Comparison of ENCODE assay signal across 8 mouse cellular contexts in the genomic region with DNA sequence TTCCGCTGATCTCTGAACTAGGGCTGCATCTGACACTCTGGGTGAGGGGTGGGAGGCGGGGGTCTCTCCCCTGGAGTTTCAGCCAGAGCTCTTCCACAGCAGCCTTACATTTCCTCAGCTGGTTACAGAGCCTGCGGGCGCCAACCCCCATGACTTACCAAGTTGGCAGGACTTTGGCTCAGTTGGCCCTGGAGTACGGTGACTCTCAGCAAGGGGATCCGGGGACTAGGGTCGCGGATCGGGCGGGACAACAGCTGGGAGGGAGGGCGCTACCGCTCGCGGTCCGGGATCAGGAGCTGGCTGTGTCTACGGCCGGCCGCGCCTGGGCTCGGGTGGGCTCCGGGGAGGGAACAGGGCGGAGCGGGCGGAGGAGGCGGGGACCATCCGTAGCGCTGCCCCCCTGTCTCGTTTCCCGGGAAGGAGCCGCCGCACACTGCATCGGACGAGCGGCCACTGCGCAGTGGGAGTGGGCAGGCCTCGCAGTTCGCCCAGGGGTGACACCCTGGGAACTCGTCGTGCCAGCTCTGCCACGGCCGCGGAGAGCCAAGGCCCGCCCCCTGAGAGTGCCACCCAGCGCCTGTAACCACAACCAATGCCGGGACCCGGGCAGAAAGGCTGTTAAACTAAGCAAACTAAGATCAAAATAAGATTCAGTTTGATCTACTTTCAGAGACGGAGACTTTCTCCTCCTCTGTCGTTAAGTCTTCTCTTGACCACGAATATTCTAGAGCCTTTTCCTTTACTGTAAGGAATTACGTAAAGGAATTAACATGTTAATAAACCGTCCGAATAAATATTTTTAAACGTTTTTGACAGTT. TPM values are rescaled to one million over a fixed set of nuclear protein-coding genes. Genes with fewer than 3 reads are reported as not detected.
DNase-seq lines count a peak whose midpoint lies in the region; ATAC-seq and TF ChIP-seq lines count a peak whose summit lies in the region.

A gene (minus strand): TSS at position 502 of the 818 bp plus-strand sequence.

- no peak for TF ChIP-seq EP300 in stomach, postnatal 0 days (optimal IDR thresholded peaks at IDR 0.05)

- DNase-seq in CD4-positive, CD25-positive, alpha-beta regulatory T cell, adult 2 months (ENCODE audit: low read depth, low spot score), result peak; percentile 83
- DNase-seq in forebrain, embryonic 14.5 days (ENCODE audit: low spot score), result peak; percentile 53
- DNase-seq in heart, postnatal 10 days, result peak; percentile 85 to 89
- peak; percentile 85 to 90 for DNase-seq in kidney, postnatal 4 days
- peak; percentile 84 for DNase-seq in stomach, postnatal 0 days (ENCODE audit: low spot score)

- peak within 1 kb of the TSS; percentile 66 for H3K9ac ChIP-seq in forebrain, embryonic 14.5 days (ENCODE audit: low read length)
- H3K9ac ChIP-seq in liver, embryonic 16.5 days (ENCODE audit: low read depth, low read length), result peak within 1 kb of the TSS; percentile 56
- peak within 1 kb of the TSS; percentile 57 for H3K9ac ChIP-seq in neural tube, embryonic 12.5 days
- peak within 1 kb of the TSS; percentile 83 for H3K9ac ChIP-seq in stomach, postnatal 0 days (ENCODE audit: low read length)

- 2% methylated on average over 52 of the region's 53 CpGs for WGBS in forebrain, embryonic 14.5 days
- WGBS in liver, embryonic 16.5 days (ENCODE audit: insufficient replicate concordance), result 3% methylated on average over 53 of the region's 53 CpGs
- 2% methylated on average over 52 of the region's 53 CpGs for WGBS in neural tube, embryonic 12.5 days
- 1% methylated on average over 49 of the region's 53 CpGs for WGBS in stomach, postnatal 0 days

- peaks cover 11% of the 10 kb centered on the region; the same call in 1 of the 2 replicates for H3K27me3 ChIP-seq in forebrain, embryonic 14.5 days (replicated peaks; ENCODE audit: control insufficient read depth, insufficient read depth, low read length)
- peaks cover 14% of the 10 kb centered on the region for H3K27me3 ChIP-seq in liver, embryonic 16.5 days (ENCODE audit: control insufficient read depth, insufficient read depth, low read depth, low read length)
- H3K27me3 ChIP-seq in neural tube, embryonic 12.5 days (replicated peaks), result peaks cover 17% of the 10 kb centered on the region
- no peaks in the 10 kb centered on the region for H3K27me3 ChIP-seq in stomach, postnatal 0 days (ENCODE audit: control insufficient read depth, insufficient read depth, low read length)

- H3K4me1 ChIP-seq in forebrain, embryonic 14.5 days (ENCODE audit: control insufficient read depth, insufficient read depth, low read length), result peaks cover 4% of the 10 kb centered on the region
- no peaks in the 10 kb centered on the region; the same call in 1 of the 2 replicates for H3K4me1 ChIP-seq in liver, embryonic 16.5 days (ENCODE audit: control insufficient read depth, low read depth, low read length)
- peaks cover 6% of the 10 kb centered on the region; the same call in 1 of the 2 replicates for H3K4me1 ChIP-seq in neural tube, embryonic 12.5 days
- no peaks in the 10 kb centered on the region for H3K4me1 ChIP-seq in stomach, postnatal 0 days (replicated peaks; ENCODE audit: control insufficient read depth, insufficient read depth)

- H3K27ac ChIP-seq in forebrain, embryonic 14.5 days (ENCODE audit: low read depth, low read length), result no peak within 1 kb of the TSS
- H3K27ac ChIP-seq in liver, embryonic 16.5 days (ENCODE audit: low read length), result peak within 1 kb of the TSS; percentile 37; the same call in 1 of the 2 replicates
- H3K27ac ChIP-seq in neural tube, embryonic 12.5 days, result no peak within 1 kb of the TSS
- H3K27ac ChIP-seq in stomach, postnatal 0 days (replicated peaks), result peak within 1 kb of the TSS; percentile 92

- H3K36me3 ChIP-seq in forebrain, embryonic 14.5 days (ENCODE audit: control insufficient read depth, insufficient read depth, low read length), result no peaks in the 10 kb centered on the region
- H3K36me3 ChIP-seq in liver, embryonic 16.5 days (ENCODE audit: control insufficient read depth, insufficient read depth), result no peaks in the 10 kb centered on the region
- no peaks in the 10 kb centered on the region for H3K36me3 ChIP-seq in neural tube, embryonic 12.5 days
- H3K36me3 ChIP-seq in stomach, postnatal 0 days (ENCODE audit: control insufficient read depth, insufficient read depth, low read length), result no peaks in the 10 kb centered on the region

- H3K4me2 ChIP-seq in forebrain, embryonic 14.5 days (ENCODE audit: low read length), result peak within 1 kb of the TSS; percentile 90
- peak within 1 kb of the TSS; percentile 65 for H3K4me2 ChIP-seq in liver, embryonic 16.5 days (ENCODE audit: low read depth, low read length)
- H3K4me2 ChIP-seq in neural tube, embryonic 12.5 days (replicated peaks), result peak within 1 kb of the TSS; percentile 91
- peak within 1 kb of the TSS; percentile 79 for H3K4me2 ChIP-seq in stomach, postnatal 0 days (replicated peaks; ENCODE audit: low read depth)

- no peaks in the 10 kb centered on the region for H3K9me3 ChIP-seq in forebrain, embryonic 14.5 days (replicated peaks; ENCODE audit: control insufficient read depth, low read length)
- no peaks in the 10 kb centered on the region for H3K9me3 ChIP-seq in liver, embryonic 16.5 days (replicated peaks; ENCODE audit: control insufficient read depth, low read length)
- H3K9me3 ChIP-seq in neural tube, embryonic 12.5 days, result no peaks in the 10 kb centered on the region
- H3K9me3 ChIP-seq in stomach, postnatal 0 days (ENCODE audit: control insufficient read depth, low read length), result no peaks in the 10 kb centered on the region

- ATAC-seq in cerebellum, adult (ENCODE audit: insufficient number of reproducible peaks, low FRiP score, low TSS enrichment), result peak; percentile 63
- peak; percentile 84 for ATAC-seq in forebrain, embryonic 14.5 days
- peak; percentile 76 for ATAC-seq in liver, embryonic 16.5 days (ENCODE audit: low read depth)
- peak; percentile 88 for ATAC-seq in neural tube, embryonic 12.5 days (ENCODE audit: low FRiP score, low read depth)
- peak; percentile 88 for ATAC-seq in stomach, postnatal 0 days (ENCODE audit: low FRiP score, low TSS enrichment)

- peak within 1 kb of the TSS; percentile 53 for H3K4me3 ChIP-seq in forebrain, embryonic 14.5 days (ENCODE audit: low read depth, low read length)
- H3K4me3 ChIP-seq in liver, embryonic 16.5 days (ENCODE audit: low read depth, low read length), result peak within 1 kb of the TSS; percentile 63
- peak within 1 kb of the TSS; percentile 50 for H3K4me3 ChIP-seq in neural tube, embryonic 12.5 days
- H3K4me3 ChIP-seq in stomach, postnatal 0 days (ENCODE audit: low read depth, low read length), result peak within 1 kb of the TSS; percentile 60

- intact Hi-C loops in heart, postnatal 10 days (cut with DNase I), result loop anchor here (2.0 to 10.0 kb wide), 5 partner anchors 20 to 378 kb away; a partner anchor contains a TSS

- peak; percentile 30; the same call in 1 of the 2 replicates for TF ChIP-seq CTCF in stomach, postnatal 0 days (IDR thresholded peaks at IDR 0.05; ENCODE audit: low read depth)

RNA-seq across cellular contexts. Expression of the gene that starts here (rescaled TPM):
- 1.5 and 1.8 TPM in 2 replicates for polyA plus RNA-seq in forebrain, embryonic 14.5 days (2014; fragmentation: Nextera tagmentation; extraction: Ambion mirVana)
- 10 to 100 TPM; 14.2 to 15.8 TPM for total RNA-seq in heart, postnatal 10 days (2021)
- polyA plus RNA-seq in liver, embryonic 16.5 days (2015; fragmentation: Nextera tagmentation; extraction: Ambion mirVana), result 2.8 and 3.0 TPM in 2 replicates
- 3.3 and 3.5 TPM in 2 replicates for polyA plus RNA-seq in neural tube, embryonic 12.5 days (2016; fragmentation: Nextera tagmentation; extraction: Ambion mirVana)
- polyA plus RNA-seq in stomach, postnatal 0 days (2015; fragmentation: Nextera tagmentation; extraction: Ambion mirVana), result 4.5 and 4.9 TPM in 2 replicates

Comparison
In these comparisons a context has a peak if more than half of its experiments do, and no peak if none do; other contexts are left out.
1. H3K27ac ChIP-seq: peak in liver, embryonic 16.5 days (single experiment) and stomach, postnatal 0 days (single experiment); none in forebrain, embryonic 14.5 days (single experiment) and neural tube, embryonic 12.5 days (single experiment).
2. Peak in every context shown above with its lines, with median percentiles within 50 percentile points of each other: DNase-seq, ATAC-seq, H3K4me2 ChIP-seq, H3K4me3 ChIP-seq and H3K9ac ChIP-seq.